Mouse (Mus musculus) heart, postnatal 14 days (tissue): ENCODE measurements around the gene Spata21. TPM values are rescaled to one million over a fixed set of nuclear protein-coding genes. Genes with fewer than 3 reads are reported as not detected.

Experiments
- DNase-seq, 2 experiments: peaks; one replicate each; pipeline ENCODE4 v3.0.0; 2021 to 2022
- intact Hi-C: fragments of 180-260 bp; cut with DNase I; formaldehyde crosslinking; loops from one replicate; pipeline ENCODE4 v1.15.1; 2025
- long read RNA-seq, 2 experiments: library from polyadenylated mRNA; stranded (forward); transcript quantifications; one replicate each; pipeline ENCODE4 v2.0.0; 2021
- total RNA-seq, 2 experiments: library from RNA; stranded (reverse); gene quantifications; 2 replicates each; pipeline ENCODE4 v1.2.3; 2021

Spata21 gene
- total RNA-seq = not detected
- long read RNA-seq, experiment 1 = 0 reads
- long read RNA-seq, experiment 2 = 0 reads

DNA sequence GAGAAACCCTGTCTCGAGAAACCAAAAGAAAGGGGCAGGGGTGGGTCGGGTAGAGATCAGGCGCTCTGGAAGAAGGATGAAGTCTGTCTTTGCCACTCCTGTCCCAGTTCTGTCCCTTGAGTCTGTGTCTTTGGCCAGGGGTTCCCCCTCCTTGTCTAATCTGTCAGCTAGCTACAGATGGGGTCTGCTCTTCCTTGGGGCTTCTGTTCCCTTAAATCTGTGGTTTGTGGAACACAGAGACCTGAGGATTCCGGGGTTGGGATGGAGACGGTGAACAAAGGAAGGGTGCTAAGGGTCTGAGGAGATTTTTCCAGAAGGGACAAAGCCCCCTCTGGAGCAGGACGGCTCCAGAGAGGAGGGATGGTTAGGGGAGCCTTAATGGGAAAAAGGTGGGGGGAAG lies at the start of gene Spata21:
Gene Spata21, plus strand, starts transcription at position 301 of the 400 bp plus-strand sequence.
- intact Hi-C loops = no loop called here
- no peak for DNase-seq

DNA sequence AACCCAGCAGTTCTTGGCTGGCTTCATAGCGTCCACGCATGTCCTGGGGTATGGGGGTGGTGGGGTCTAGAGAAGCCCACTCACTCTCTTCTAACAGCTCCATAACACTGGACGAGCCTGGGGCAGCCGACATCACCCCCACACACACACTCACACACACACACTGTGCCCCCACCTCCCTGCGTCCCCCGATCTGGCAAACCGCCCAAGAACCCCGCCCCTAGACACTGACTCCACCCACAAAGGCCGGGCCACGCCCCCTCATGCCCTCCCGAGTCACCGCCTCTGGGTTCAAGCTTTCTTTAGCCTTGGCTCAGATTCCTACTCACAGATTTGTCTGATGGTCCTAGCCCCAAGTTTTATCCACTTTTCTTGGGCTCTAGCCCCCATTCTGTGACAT lies 47.0 kb upstream of the Spata21 start:
- DNase-seq = no peak
- intact Hi-C loops = no loop called here

DNA sequence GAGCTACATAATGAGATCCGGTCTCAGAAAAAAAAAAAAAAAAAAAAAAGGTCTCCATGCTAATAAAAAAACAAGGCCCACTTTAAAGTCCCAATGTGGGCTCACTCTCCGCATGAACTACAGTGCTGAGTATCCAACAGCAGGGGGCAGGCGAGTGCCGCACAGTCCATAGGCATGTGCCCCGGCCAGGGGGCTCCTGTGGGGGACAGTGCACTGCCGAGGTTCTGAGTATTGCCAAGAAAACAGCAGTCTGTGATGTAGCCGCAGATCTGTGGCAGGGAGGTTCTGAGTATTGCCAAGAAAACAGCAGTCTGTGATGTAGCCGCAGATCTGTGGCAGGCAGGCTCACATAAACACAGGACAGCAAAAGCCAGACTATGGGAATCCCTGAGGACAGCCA lies 43.3 kb upstream of the Spata21 start:
- DNase-seq = peak; percentile 65 to 76
- intact Hi-C loops = loop anchor here (1.0 kb wide), 1 partner anchor 20 kb away; no protein-coding TSS in a partner anchor

DNA sequence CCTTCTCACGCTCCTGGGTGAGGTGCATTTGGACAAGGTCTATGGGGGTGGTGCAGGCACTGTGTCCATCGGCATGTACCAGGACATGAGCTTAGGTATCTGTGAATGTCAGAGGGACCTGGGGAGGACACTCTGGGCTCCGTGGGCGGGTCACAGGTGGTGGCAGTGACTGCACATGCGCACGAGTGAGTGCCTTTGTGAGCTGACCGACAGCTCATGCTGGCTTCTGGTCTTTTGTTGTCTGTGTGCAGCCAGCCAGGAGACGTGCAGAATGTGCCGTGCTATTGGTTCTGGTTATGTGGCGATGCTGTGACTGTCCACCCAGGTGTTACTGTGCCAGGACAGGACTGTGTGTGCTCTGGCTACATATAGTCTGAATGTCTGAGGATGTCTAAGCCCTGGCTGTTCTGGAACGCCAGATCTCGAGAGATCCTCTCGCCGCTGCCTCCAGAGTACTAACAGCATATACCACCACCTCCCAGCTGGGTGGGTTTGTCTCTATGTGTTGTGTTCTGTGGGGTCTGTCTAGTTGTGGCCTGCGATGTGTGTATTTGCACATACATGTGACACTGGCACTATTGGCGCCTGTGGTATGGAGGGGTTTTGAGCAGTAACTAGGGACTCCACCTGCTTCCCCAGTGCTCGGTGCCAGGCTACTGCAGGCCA lies 39.2 kb upstream of the Spata21 start:
- no peak for DNase-seq

DNA sequence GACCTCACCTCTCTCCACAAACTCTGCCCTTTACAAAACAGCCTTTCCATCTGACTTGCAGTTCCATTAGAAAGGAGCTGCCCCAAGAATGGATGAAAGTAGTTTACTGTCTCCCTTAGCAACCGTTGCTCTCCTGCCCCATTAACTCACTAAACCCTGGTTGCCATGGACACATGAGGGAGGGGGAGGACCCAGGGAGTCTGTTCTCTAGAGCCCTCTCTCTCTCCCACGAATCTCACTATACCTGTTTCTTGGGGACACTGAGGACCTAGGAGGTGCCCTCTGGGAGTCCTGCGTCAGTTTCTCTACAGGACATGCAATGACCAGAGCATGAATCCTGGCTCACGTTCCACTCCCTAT lies 38.7 kb upstream of the Spata21 start:
- intact Hi-C loops = no loop called here
- DNase-seq = no peak

More for the DNA sequence above, 39.2 kb upstream of the Spata21 start:
- intact Hi-C loops = no loop called here

DNA sequence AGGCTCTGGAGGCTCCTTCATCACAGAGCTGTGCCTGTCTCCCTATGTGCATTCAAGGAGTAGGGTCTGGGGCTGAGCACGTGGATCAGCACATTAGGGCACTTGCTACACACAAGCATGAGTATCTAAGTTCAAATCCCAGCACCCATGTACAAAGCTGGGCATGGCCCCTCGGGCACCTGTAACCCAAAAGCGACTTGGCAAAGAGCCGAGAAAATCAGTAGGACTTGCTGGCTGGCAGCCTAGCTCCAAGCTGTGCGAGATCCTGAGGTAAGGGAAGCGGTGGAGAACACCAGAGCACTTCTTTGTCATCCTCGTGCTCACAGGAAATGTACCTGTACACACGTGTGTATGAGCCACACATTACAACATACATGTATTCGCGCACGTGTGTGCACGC lies 35.7 kb upstream of the Spata21 start:
- intact Hi-C loops = no loop called here
- no peak for DNase-seq

DNA sequence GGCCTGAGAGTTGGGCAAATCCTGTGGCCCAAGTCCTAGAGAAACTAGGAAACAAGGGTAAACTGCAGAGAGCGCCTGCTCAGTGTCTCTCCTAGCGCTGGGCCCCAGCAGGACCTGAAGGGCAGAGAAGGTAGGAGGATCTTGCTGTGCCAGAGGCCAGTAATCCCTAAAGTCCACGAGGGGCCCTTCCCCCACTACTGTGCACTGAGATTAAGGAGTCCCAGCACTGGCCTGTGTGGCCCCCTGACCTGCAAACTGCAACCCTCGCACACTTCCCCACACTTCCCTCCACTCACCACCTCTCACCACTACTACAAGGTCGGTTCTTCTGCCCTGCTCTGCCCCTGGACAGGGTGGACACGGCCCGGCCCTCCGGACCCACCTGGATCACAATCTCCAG lies 35.0 kb upstream of the Spata21 start:
- intact Hi-C loops = no loop called here
- no peak for DNase-seq

DNA sequence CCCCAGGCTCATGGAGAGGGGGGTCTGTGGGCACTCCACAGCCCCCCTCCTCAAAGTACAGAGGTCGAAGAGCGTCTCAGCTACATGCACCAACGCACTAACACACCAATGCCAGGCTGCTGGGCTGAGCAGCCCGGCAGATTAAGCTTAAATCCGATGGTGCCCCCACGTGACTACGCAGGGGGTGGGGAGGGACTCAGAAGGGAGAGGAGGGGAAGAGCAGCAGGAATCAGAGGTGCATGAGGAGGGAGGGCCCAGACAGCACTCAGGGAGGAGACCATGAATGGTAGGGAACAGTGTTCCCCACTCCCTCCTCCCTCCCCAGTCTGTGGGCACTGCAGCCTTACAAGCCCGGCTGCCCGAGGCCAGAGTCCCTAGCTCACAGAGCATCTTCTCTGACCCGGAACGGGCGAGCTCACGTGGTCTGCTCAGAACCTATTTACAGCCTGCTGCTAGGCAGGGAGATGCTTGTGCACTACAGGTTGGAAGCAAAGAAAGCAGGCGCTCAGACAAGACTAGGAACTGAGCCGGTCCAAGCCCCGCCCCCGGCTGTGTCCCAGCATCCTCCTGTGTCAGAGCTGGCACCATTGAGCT lies 34.5 kb upstream of the Spata21 start:
- DNase-seq = no peak
- intact Hi-C loops = no loop called here

DNA sequence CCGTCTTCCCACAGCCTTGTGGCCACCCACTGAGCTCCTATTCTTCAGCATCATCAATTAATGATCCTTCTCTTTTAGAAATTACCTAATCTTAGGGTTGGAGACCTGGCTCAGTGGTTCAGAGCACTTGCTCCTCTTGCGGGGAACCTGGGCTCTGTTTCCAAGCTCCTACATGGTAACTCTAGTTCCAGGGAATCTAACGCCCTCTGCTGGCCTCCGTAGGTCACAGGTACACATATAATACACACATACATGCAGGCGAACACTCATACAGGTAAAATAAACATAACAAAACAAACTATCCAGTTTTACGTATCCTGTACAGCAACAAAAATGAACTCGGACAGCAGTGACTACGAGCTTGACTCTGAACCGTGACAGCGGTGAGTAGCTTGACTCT lies 31.2 kb upstream of the Spata21 start:
- no peak for DNase-seq
- intact Hi-C loops = no loop called here

DNA sequence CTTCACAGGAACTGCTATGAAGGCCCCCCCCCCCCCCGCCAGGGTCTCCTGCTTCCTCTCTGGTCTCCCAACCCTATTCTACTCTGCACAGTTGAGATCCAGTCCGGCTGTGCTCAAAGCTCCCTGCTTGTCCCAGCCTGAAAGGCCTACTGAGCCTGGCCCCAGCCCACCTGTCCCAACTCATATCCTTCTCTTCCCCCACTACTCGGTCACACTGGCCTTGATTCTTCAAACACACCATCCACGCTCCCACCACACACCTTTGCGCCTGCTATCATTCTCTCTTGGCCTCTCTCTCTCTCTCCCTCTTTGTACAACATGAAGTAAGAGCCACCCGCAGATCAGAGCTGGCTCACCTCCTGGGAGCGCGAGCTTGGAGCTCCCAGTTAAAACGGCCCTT lies 29.3 kb upstream of the Spata21 start:
- intact Hi-C loops = no loop called here
- DNase-seq = no peak

DNA sequence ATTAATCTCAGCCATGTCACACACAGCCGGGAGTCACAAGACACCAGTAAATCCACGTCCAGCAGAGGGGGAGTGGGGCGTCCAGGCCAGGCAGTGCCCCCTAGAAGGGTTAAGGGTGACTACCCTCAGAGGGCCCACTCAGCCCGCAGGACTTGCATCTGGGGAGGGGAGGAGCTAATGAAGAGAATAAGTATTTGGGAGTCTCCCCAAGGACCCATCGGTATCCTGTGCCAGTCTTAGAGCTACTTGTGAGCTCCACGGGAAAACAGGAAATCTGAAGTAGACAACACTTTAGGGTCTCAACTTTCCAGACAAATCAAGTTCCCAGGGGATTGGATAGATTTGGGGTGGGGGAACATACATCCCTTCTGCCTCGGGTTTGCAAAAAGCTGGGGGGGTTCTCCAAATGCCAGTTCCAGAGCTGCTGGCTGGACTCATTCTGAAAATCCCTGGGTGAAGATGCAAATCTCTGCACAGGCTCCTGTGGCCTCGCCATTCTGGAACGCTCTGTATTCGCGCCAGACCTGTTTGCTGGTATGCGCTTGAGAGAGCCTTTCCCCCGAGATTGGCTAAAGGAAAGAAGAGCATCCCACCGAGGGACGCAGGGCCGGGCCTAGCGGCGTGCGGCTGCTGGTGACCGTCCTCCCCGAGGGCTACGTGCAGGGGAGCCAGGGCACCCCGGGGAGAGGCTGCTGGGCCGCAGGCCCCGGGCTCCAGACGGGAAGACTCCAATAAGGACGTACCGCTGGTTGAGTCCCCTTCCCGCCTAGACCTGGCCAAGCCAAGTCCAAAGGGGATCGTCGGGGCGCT lies 28.3 kb upstream of the Spata21 start:
- intact Hi-C loops = no loop called here
- DNase-seq = no peak

DNA sequence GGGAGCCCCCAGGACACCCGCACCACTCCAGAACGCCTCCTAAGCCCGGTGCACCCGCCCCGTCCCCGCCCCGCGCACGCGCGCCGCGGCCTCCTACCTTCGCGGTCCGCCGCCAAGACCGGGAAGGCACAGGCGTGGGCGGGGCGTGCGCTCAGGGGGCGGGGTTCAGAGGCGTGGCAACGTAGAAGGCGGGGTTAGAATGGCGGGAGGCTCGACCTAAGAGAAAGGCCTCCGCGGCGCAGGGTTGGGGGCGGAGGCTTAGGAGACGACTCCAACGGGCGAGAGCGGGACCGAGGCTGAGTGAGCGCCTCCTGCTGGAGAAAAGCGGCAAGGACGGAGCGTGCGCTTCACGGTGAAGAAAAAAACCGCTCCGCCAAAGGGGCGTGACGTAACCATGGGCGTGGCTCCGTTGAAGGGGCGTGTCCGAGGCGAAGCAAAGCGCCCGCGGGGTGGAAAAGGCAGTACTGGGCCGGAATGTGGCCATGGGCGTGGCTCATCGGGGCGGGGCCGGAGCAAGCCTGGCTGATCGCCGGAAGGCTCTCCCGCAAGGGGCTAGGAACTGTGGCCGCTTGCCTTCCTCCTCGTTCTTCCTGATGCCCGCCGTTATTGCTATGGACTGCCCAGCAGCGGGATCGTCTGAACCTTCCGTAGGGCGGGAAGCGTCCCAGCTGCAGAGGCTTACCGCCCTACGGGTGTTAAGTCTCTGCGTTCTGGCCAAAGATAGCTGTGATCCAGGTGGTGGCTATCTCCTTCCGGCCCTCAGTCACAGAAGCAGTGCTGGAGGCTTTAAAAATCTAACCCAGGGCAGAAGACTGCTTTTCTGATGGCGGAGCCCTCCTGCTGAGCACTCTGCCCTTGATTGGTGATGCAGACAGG lies 27.5 kb upstream of the Spata21 start, which contains the start of gene Crocc:
Gene Crocc, minus strand, starts transcription at position 125 of the 876 bp plus-strand sequence.
- peak; percentile 99 to 100 for DNase-seq
- intact Hi-C loops = no loop called here

DNA sequence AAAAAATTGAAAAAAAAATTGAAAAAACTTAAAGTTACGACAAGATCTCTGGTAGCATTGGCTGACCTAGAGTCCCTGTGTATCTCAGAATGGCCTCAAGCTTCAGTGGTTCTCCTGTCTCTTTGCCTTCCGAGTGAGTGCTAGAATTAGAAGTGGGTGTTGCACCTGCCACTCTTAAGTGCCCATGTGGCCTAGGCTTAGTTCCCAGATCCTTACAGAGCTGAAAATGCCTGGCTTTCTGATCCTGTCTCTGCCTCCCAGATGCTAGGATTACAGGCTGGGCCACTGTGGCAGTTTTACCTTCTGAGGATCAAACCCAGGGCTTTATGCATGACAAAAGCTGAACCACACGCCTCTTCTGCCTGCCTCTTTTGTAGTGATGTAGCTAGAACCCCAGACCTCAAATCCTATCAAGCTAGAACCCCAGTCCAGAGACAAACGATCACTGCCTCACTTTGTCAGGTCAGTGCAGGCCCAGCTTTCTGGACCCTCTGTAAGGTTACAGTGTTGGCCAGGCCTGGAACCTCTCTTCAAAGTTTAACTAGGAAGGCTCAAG lies 24.0 kb upstream of the Spata21 start:
- intact Hi-C loops = no loop called here
- DNase-seq = no peak

DNA sequence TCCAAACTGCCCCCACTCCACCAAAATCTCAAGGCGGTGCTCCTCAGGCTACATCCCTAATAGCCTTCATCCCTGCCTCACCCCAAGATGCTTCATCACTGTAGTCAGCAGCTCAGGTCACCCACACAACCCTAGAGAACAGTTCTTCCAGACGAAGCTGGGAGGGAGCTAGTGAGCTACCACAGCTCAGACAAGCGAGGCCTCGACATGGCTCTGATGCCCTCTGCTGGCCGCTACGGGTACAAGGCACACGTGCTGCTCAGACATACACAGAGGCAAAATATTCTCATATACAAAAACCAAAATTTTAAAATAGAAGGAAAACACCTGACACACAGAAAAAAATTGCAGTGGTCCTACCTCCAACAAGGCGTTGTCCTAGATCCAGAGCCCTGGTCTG lies 23.0 kb upstream of the Spata21 start:
- intact Hi-C loops = loop anchor here (1.0 to 5.0 kb wide), 2 partner anchors 21 to 57 kb away; no protein-coding TSS in a partner anchor
- DNase-seq = peak; percentile 78 to 84

DNA sequence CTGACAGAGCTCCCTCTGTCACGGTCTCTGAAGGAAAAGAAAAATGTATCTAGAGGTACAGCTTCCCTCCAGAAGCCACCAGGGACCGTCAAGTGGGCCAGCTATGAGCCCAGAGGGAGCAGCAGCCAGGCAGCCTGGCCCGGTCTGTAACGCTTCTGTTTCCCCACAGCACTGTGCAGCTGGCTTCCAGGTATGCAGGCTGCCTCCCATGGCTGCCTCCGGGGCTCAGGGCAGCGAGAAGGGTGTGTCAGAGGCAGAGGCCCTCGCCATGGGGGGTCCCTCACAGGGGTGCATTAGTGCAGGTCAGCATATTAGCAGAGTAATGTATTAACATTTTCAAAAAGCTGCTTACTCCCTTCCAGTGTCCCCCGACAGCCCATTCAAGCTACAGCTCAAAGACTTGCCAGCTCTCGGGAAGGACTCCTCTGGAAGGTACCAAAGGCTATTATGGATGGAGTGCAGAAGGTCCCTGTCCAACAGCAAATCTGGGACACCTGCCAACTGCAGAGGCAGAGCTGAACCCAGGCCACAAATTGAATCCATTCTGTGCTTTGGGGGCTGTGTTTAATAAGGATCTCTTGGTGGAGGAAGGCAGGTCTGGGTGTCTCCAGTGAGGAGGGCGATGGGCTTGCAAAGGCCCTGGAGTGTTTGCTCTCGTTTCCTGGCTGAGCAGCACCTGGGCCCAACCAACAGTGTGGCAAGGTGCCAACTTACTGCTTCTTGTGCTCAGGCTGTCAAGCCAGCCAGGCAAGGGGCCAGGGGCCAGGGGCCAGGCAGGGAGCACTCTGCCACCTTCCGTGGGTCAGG lies 21.2 kb upstream of the Spata21 start:
- DNase-seq = peak; percentile 59 to 60
- intact Hi-C loops = loop anchor here (5.0 kb wide), 1 partner anchor 55 kb away; no protein-coding TSS in a partner anchor

DNA sequence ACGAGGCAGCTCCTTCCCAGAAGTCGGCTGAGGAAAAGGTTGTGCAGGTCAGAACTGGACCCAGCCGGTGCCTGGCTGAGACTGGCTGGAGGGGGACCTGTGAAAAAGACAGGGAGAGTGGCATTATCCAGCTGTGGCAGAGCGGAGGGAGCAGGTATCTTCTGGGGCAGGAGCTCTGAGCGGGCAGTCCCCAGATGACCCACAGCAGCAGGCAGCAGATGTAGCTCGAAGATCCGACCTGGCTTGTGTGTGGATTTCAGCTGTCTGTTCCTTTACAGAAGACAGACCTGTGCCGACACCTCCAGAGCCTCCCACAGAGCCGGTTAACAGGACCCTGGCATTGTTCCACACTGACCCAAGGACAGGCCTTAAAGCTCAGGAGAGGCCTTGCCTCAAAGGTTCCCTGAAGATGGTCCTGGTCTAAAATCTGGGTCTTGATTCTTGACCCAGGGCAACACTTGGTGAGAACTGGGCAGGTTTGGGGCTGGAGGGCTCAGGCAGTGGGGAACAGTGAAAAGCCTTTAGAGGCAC lies 20.6 kb upstream of the Spata21 start:
- no peak for DNase-seq
- intact Hi-C loops = loop anchor here (5.0 kb wide), 1 partner anchor 55 kb away; no protein-coding TSS in a partner anchor

DNA sequence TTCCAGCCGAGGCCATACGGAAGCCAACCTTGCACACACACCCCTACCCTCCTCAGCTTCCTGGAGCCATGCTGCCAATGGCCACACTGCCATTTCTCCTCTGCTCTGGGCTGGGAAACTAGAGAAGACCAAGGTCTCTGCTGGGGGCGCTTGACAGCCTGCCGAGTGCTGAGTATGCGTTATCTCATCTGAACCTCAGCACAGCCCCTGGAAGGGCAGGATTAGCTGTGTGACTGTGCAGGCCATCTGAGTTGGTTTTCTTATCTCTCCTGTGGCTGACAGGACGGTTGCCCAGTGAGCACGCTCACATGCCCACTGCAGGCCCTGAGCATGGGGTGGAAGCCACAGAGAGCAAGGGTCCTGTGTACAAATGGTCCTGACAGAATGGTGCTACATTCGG lies 19.5 kb upstream of the Spata21 start:
- intact Hi-C loops = loop anchor here (5.0 kb wide), 1 partner anchor 54 kb away; no protein-coding TSS in a partner anchor
- no peak for DNase-seq

DNA sequence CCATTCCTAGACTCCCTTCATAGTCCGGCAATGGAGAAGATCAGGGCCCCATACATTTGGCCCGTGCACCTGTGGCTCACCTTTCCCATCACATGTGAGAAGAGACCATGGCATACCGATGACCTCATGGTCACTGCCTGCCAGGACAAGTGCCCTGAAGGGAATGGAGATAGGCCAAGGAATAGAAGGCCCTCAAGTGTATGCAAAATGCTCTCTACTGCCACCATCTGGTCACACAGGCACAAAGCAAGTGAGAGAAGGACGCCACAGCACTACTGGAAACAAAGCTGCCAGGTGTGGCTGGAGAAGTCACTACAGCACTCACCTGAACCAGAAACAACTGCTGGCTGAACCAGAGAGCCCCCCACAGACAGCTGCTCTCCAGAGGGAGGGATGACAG lies 18.4 kb upstream of the Spata21 start:
- intact Hi-C loops = loop anchor here (5.0 kb wide), 1 partner anchor 53 kb away; no protein-coding TSS in a partner anchor
- DNase-seq = peak; percentile 45 to 71

DNA sequence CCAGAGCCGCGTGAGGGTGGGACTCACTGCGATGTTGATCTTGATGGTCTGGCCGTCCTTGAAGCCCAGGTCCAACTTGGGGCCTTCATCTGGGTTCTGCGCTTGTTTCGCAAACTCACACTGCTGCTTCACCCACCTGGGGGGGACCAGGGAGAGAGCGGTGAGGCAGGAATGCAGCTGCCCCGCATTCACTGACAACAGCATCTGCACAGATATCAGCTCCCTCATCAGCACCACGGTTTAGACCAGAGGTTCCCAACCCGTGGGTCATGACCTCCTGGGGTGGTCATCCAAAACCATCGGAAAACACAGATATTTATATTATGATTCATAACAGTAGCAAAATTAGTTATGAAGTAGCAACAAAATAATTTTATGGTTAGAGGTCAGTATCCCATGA lies 15.6 kb upstream of the Spata21 start:
- DNase-seq = no peak
- intact Hi-C loops = no loop called here
